Mouse (Mus musculus): ENCODE results near the gene Ces1a.

- no peak for TF ChIP-seq CHD2 (IDR thresholded peaks at IDR 0.05; ENCODE audit: low read depth, low read length)
- TF ChIP-seq ZNF384 (IDR thresholded peaks at IDR 0.05; ENCODE audit: low read depth, low read length) = no peak
Observed at GRCm38 (mm10) chr8:93043083-93043482, 4.9 kb downstream of the Ces1a start.
